Mouse (Mus musculus): ENCODE measurements at regions not wholly inside any gene's neighbourhood (a gene's known extent, or its start where the extent isn't known, plus 50 kb on each side); places are given as distances from the start of the nearest gene placed in this dataset.

- DNase-seq = peak; percentile 38 to 63
These were observed 51.2 kb upstream of the Rap1b start for GRCm38 (mm10) chr10:117896911-117897643.

GRCm38 (mm10) chr10:117897766-117898165, 51.9 kb upstream of the Rap1b start:
- DNase-seq = no peak

- DNase-seq = no peak
These were observed 52.6 kb upstream of the Rap1b start for GRCm38 (mm10) chr10:117898391-117898790.

- peak; percentile 48 to 78 for DNase-seq
These were observed 53.6 kb upstream of the Rap1b start for GRCm38 (mm10) chr10:117899410-117899935.

- peak; percentile 52 to 71 for DNase-seq
These were observed 59.9 kb upstream of the Rap1b start for GRCm38 (mm10) chr10:117905666-117906266.

- DNase-seq = peak; percentile 85 to 91
These were observed 60.5 kb upstream of the Rap1b start for GRCm38 (mm10) chr10:117906267-117906811.

- DNase-seq = no peak
These were observed 62.3 kb upstream of the Rap1b start for GRCm38 (mm10) chr10:117908079-117908675.

- DNase-seq = no peak
These were observed 63.3 kb upstream of the Rap1b start for GRCm38 (mm10) chr10:117909155-117909554.

GRCm38 (mm10) chr10:117909811-117910239, 64.0 kb upstream of the Rap1b start:
- DNase-seq = no peak

- DNase-seq = no peak
These were observed 64.6 kb upstream of the Rap1b start for GRCm38 (mm10) chr10:117910426-117910825.

GRCm38 (mm10) chr10:117915011-117915735, 69.3 kb upstream of the Rap1b start:
- DNase-seq = no peak

- DNase-seq = no peak
These were observed 70.4 kb upstream of the Rap1b start for GRCm38 (mm10) chr10:117916280-117916679.

- no peak for DNase-seq
These were observed 72.0 kb upstream of the Rap1b start for GRCm38 (mm10) chr10:117917870-117918269.

- DNase-seq = no peak
These were observed 72.8 kb upstream of the Rap1b start for GRCm38 (mm10) chr10:117918616-117919015.

GRCm38 (mm10) chr10:117919186-117919941, 73.5 kb upstream of the Rap1b start:
- no peak for DNase-seq

GRCm38 (mm10) chr10:117925186-117925585, 79.4 kb upstream of the Rap1b start:
- no peak for DNase-seq

- peak in 1 of 2 experiments; percentile 36 for DNase-seq
These were observed 80.0 kb upstream of the Rap1b start for GRCm38 (mm10) chr10:117925611-117926555.

GRCm38 (mm10) chr10:117928998-117929397, 83.2 kb upstream of the Rap1b start:
- no peak for DNase-seq

GRCm38 (mm10) chr10:117934797-117935196, 89.0 kb upstream of the Rap1b start:
- no peak for DNase-seq

- DNase-seq = no peak
These were observed 92.9 kb upstream of the Rap1b start for GRCm38 (mm10) chr10:117938717-117939116.
